Mouse (Mus musculus) myocyte (in vitro differentiated cells): ENCODE measurements around the gene Spata3. TPM values are rescaled to one million over a fixed set of nuclear protein-coding genes. Genes with fewer than 3 reads are reported as not detected.
"Not testable (repeated sequence)": the region's sequence is repeated elsewhere in the genome, so short reads cannot be mapped to it uniquely, and the experiment has no call there.

ENCODE experiments used
- H3K27me3 ChIP-seq: one replicate; pipeline ENCODE4 v1.6.1; 2011; ENCODE audit not compliant: control insufficient read depth, insufficient read depth, insufficient read length
- H3K36me3 ChIP-seq: one replicate; pipeline ENCODE4 v1.6.1; 2011; ENCODE audit not compliant: control insufficient read depth, insufficient read depth
- H3K4me2 ChIP-seq: one replicate; pipeline ENCODE4 v1.6.1; 2011; ENCODE audit warnings: low read depth, control low read depth
- H3K4me3 ChIP-seq: one replicate; pipeline ENCODE4 v1.5.1; 2011; ENCODE audit warnings: mild to moderate bottlenecking, control low read depth, moderate library complexity
- H3K79me2 ChIP-seq: one replicate; pipeline ENCODE4 v1.6.1; 2011; ENCODE audit not compliant: control insufficient read depth, insufficient read depth
- H3ac ChIP-seq: one replicate; pipeline ENCODE4 v1.6.1; 2011; ENCODE audit not compliant: control insufficient read depth, insufficient read length
- CEBPB ChIP-seq: IDR thresholded peaks from 2 replicates; pipeline ENCODE4 v1.6.1; 2011; ENCODE audit warnings: mild to moderate bottlenecking, moderate library complexity; ENCODE audit not compliant: poor library complexity, insufficient read depth, severe bottlenecking
- E2F4 ChIP-seq: IDR thresholded peaks from one replicate; pipeline ENCODE4 v1.6.1; 2011; ENCODE audit warnings: mild to moderate bottlenecking, control low read depth, moderate library complexity; ENCODE audit not compliant: insufficient read depth
- MAX ChIP-seq: IDR thresholded peaks from one replicate; pipeline ENCODE4 v1.6.1; 2011; ENCODE audit warnings: low read depth, mild to moderate bottlenecking, control low read depth
- MYOD1 ChIP-seq, 3 experiments: IDR thresholded peaks; one replicate each; pipeline ENCODE4 v1.6.1; 2011; ENCODE audit warnings: control low read depth in 2 of 3, low read depth in 2 of 3, mild to moderate bottlenecking in 2 of 3, moderate library complexity in 1 of 3; ENCODE audit not compliant: insufficient read length in 2 of 3, control insufficient read depth in 1 of 3
- MYOG ChIP-seq, 3 experiments: IDR thresholded peaks; one replicate each; pipeline ENCODE4 v1.6.1; 2011; ENCODE audit warnings: control low read depth in 2 of 3, low read depth in 2 of 3, mild to moderate bottlenecking in 2 of 3; ENCODE audit not compliant: insufficient read length in 2 of 3, control insufficient read depth in 1 of 3, insufficient read depth in 1 of 3
- POLR2A ChIP-seq: IDR thresholded peaks from one replicate; pipeline ENCODE4 v1.6.1; 2011; ENCODE audit warnings: low read depth, mild to moderate bottlenecking, control low read depth, moderate library complexity; ENCODE audit not compliant: insufficient read length
- POLR2AphosphoS2 ChIP-seq: IDR thresholded peaks from one replicate; pipeline ENCODE4 v1.6.1; 2011; ENCODE audit warnings: low read depth, control low read depth; ENCODE audit not compliant: insufficient read length
- REST ChIP-seq: IDR thresholded peaks from one replicate; pipeline ENCODE4 v1.6.1; 2011; ENCODE audit warnings: mild to moderate bottlenecking, control low read depth, moderate library complexity; ENCODE audit not compliant: insufficient read depth, insufficient read length
- SRF ChIP-seq: IDR thresholded peaks from one replicate; pipeline ENCODE4 v1.6.1; 2011; ENCODE audit warnings: low read depth; ENCODE audit not compliant: control insufficient read depth, insufficient read length
- TCF12 ChIP-seq: IDR thresholded peaks from one replicate; pipeline ENCODE4 v1.6.1; 2011; ENCODE audit warnings: mild to moderate bottlenecking, control low read depth; ENCODE audit not compliant: poor library complexity, insufficient read depth, severe bottlenecking
- TCF3 ChIP-seq: IDR thresholded peaks from one replicate; pipeline ENCODE4 v1.6.1; 2011; ENCODE audit warnings: low read depth, control low read depth; ENCODE audit not compliant: insufficient read length
- USF1 ChIP-seq: IDR thresholded peaks from one replicate; pipeline ENCODE4 v1.6.1; 2011; ENCODE audit warnings: low read depth, mild to moderate bottlenecking, control low read depth, moderate library complexity
- polyA plus RNA-seq: library from polyadenylated mRNA; unstranded; fragments of >200 nt; fragmentation: generic; extraction: Trizol; gene quantifications from one replicate; pipeline ENCODE4 v1.2.1, GENCODE M21; 2012; ENCODE audit warnings: missing spikeins

The Spata3 gene
- polyA plus RNA-seq, 1 experiment: not detected

DNA sequence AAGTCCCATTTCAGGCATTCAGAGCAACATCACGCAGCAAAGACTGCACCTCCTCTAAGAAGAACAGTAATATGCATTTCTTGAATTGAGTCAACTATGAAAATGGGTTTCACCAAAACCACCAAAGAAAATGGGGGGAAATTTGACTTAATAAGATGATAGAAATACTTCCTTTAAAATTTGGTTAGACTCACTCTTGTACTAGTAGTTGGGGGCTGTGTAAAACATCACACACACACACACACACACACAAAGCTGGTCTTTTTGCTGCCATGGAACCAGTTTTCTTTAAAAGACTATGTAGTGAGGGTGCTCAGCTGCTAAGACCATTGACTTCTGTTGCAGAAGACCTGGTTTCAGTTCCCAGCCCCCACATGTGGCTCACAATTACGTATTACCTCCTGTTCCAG lies 43.1 kb upstream of the Spata3 start:
- no peak overlapping the region for H3K4me3 ChIP-seq
- TF ChIP-seq TCF12 (no peak), TCF3 (no peak), MAX (no peak), USF1 (no peak), E2F4 (no peak), POLR2A (no peak), MYOG (IDR thresholded peaks at IDR 0.05; ENCODE audit: control insufficient read depth in 1 of 3, insufficient read depth in 1 of 3, insufficient read length in 2 of 3, low read depth in 2 of 3) (no peak), REST (no peak), POLR2AphosphoS2 (no peak), MYOD1 (IDR thresholded peaks at IDR 0.05; ENCODE audit: control insufficient read depth in 1 of 3, insufficient read length in 2 of 3, low read depth in 2 of 3) (no peak), CEBPB (no peak), SRF (no peak)

DNA sequence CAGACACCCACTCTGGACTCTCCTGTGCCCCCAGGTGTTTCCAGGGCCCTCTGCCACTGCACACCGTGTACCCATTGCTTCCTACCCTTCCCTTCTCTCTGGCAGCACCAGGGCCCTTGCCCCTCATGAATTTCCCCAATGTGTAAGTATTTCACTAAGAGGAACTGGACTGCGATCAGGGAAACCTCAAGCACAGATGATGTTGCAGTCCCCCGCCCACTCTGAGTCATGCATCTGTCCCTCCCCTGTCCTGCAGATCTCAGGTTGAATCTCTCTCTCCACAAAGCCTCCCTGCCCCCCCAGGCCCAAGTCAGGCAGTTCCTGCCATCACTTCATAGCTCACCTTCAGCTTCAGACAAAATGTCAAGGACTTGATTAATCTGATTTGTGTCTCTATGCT lies 38.9 kb upstream of the Spata3 start:
- no peaks in the 10 kb centered on the region for H3K27me3 ChIP-seq
- no peaks in the 10 kb centered on the region for H3K79me2 ChIP-seq
- TF ChIP-seq POLR2A (no peak), POLR2AphosphoS2 (no peak), TCF12 (no peak), USF1 (no peak), E2F4 (no peak)
- H3K4me3 ChIP-seq: no peak overlapping the region
- no peaks in the 10 kb centered on the region for H3K36me3 ChIP-seq
- H3K4me2 ChIP-seq: no peak overlapping the region
- H3ac ChIP-seq: no peak overlapping the region

More for the DNA sequence above, 43.1 kb upstream of the Spata3 start:
- Histone ChIP-seq H3ac (no peak overlapping the region), H3K4me2 (no peak overlapping the region), H3K27me3 (no peaks in the 10 kb centered on the region), H3K79me2 (no peaks in the 10 kb centered on the region), H3K36me3 (no peaks in the 10 kb centered on the region)

DNA sequence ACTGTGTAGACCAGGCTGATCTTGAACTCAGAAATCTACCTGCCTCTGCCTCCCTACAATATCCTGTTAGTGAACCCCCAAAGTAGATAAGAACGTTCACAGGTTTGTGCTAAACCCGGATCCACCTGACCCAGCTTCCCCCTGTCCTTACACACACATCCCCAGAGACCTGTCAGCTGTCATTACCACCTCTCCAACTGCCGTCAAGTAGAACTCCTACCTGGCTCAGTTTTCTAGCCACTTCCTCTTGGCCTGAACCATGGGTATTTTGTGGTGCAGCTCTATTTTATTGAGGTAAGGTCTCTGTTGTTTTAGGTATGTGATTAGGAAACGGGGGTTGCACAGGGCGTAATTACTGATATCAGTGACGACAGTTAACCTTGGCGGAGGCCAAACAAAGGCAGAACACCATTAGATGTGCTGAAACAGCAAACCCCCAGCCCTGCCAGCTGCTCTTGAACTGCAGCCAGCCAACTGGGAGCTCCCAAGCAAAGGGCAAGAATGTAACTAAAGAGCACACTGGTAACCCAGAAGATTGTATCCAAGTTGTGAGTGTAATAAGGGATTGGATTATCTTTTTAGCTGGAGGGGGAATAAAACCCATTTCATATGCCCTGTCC lies 34.8 kb upstream of the Spata3 start:
- Histone ChIP-seq H3K27me3 (peaks cover 9% of the 10 kb centered on the region), H3K4me3 (no peak overlapping the region), H3ac (no peak overlapping the region), H3K36me3 (no peaks in the 10 kb centered on the region), H3K79me2 (no peaks in the 10 kb centered on the region), H3K4me2 (no peak overlapping the region)
- peak in 2 of 3 experiments; percentile 49 to 73 for TF ChIP-seq MYOG (IDR thresholded peaks at IDR 0.05; ENCODE audit: control insufficient read depth in 1 of 3, insufficient read depth in 1 of 3, insufficient read length in 2 of 3, low read depth in 2 of 3)
- peak in 2 of 3 experiments; percentile 26 to 61 for TF ChIP-seq MYOD1 (IDR thresholded peaks at IDR 0.05; ENCODE audit: control insufficient read depth in 1 of 3, insufficient read length in 2 of 3, low read depth in 2 of 3)
- TF ChIP-seq USF1: no peak
- no peak for TF ChIP-seq CEBPB

DNA sequence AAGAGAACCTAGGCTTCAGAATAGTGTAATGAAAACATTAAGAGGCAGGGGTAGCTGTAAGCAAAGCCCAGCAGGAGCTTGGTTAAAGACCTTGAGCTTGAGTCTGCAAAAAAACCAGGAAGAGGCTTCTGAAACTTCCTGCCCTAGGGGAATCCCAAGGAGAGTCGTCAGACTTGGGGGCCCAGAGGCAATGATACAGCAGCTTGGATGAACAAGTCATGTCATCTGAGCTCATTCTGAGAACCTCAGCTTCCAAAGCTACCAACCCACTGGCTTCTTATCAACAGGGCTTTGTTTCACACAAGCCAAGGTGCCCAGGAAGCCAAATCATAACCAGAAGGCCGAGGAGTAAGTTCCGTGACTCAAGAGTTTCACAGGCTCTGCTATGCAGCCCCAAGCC lies 30.8 kb upstream of the Spata3 start:
- Histone ChIP-seq H3K79me2 (no peaks in the 10 kb centered on the region), H3K27me3 (peaks cover 12% of the 10 kb centered on the region), H3K4me2 (no peak overlapping the region), H3K36me3 (no peaks in the 10 kb centered on the region), H3K4me3 (no peak overlapping the region), H3ac (no peak overlapping the region)
- TF ChIP-seq POLR2A (no peak), TCF3 (no peak), REST (no peak), CEBPB (no peak), MYOD1 (IDR thresholded peaks at IDR 0.05; ENCODE audit: control insufficient read depth in 1 of 3, insufficient read length in 2 of 3, low read depth in 2 of 3) (no peak), MAX (no peak), TCF12 (no peak), E2F4 (no peak), POLR2AphosphoS2 (no peak), MYOG (IDR thresholded peaks at IDR 0.05; ENCODE audit: control insufficient read depth in 1 of 3, insufficient read depth in 1 of 3, insufficient read length in 2 of 3, low read depth in 2 of 3) (no peak), USF1 (no peak), SRF (no peak)

DNA sequence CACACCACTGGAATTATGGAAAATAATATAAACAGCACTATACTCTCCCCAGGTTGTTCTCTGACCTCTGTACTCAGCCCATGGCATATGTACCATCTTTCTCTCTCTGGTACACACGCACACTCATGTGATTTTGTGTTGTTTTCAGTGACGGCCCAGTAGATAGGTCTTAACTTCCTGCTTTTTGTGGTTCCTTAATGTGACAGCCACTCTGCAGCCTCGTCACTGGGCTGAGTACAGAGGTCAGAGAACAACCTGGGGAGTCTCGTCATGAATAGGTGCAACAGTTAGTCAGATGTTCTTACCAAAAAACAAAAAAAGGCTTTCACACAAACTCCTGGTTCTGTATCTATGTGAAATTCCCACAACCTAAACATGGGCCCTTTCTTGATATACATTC lies 28.3 kb upstream of the Spata3 start:
- H3K4me3 ChIP-seq: no peak overlapping the region
- no peak overlapping the region for H3ac ChIP-seq
- no peaks in the 10 kb centered on the region for H3K79me2 ChIP-seq
- H3K36me3 ChIP-seq: no peaks in the 10 kb centered on the region
- TF ChIP-seq POLR2AphosphoS2: no peak
- TF ChIP-seq SRF: no peak
- no peak for TF ChIP-seq POLR2A
- TF ChIP-seq E2F4: no peak
- TF ChIP-seq TCF3: no peak
- TF ChIP-seq MYOD1 (IDR thresholded peaks at IDR 0.05; ENCODE audit: control insufficient read depth in 1 of 3, insufficient read length in 2 of 3, low read depth in 2 of 3): no peak
- no peak for TF ChIP-seq MYOG (IDR thresholded peaks at IDR 0.05; ENCODE audit: control insufficient read depth in 1 of 3, insufficient read depth in 1 of 3, insufficient read length in 2 of 3, low read depth in 2 of 3)
- no peak for TF ChIP-seq REST
- TF ChIP-seq TCF12: no peak
- TF ChIP-seq USF1: no peak
- no peak for TF ChIP-seq CEBPB
- TF ChIP-seq MAX: no peak
- H3K4me2 ChIP-seq: no peak overlapping the region
- peaks cover 12% of the 10 kb centered on the region for H3K27me3 ChIP-seq

DNA sequence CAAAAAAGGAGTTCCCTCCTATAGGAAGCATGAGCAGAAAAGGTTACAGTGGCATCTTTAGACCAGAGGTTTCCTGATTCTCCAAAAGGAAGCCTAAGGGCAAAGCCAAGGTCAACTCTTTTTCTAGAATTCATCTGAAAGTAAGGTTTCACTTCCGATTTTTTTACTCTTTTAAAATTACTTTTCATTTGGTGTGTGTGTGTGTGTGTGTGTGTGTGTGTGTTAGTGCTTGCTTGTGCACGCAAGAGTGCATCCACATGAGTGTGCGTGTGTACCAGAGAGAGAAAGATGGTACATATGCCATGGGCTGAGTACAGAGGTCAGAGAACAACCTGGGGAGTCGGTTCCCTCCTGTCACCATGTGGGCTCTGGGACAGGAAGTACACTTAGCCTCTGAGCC lies 27.7 kb upstream of the Spata3 start:
- not testable (repeated sequence) for H3K4me2 ChIP-seq, H3K4me3 ChIP-seq, H3ac ChIP-seq, H3K79me2 ChIP-seq, H3K36me3 ChIP-seq
- peaks cover 12% of the 10 kb centered on the region for H3K27me3 ChIP-seq
